Mouse (Mus musculus) lung, adult 2 months (tissue): ENCODE results near the gene Adamtsl2.

Experiments used
- CTCF ChIP-seq: fragments of 200-500 bp; IDR thresholded peaks from 2 replicates; pipeline ENCODE4 v1.5.1; 2011; ENCODE audit warnings: mild to moderate bottlenecking, low read length, control low read depth; ENCODE audit not compliant: insufficient read depth
- POLR2A ChIP-seq: fragments of 200-500 bp; IDR thresholded peaks from 2 replicates; pipeline ENCODE4 v1.6.1; 2011; ENCODE audit warnings: low read depth, mild to moderate bottlenecking, control low read depth, low read length, borderline replicate concordance; ENCODE audit errors: extremely low read depth

- TF ChIP-seq CTCF: no peak
- no peak for TF ChIP-seq POLR2A
These were observed 29.0 kb downstream of the Adamtsl2 start for GRCm38 (mm10) chr2:27108144-27108543.
